Mouse (Mus musculus) gonadal fat pad, adult 2 months (tissue): ENCODE measurements around the gene Mark2. TPM values are rescaled to one million over a fixed set of nuclear protein-coding genes. Genes with fewer than 3 reads are reported as not detected.

ENCODE experiments used
- DNase-seq: peaks from one replicate; pipeline ENCODE4 v3.0.0-alpha.2; 2012; ENCODE audit warnings: low read depth
- polyA plus RNA-seq: library from polyadenylated mRNA; depleted of rRNA; stranded (reverse); fragments of >200 nt; gene quantifications from 2 replicates; pipeline ENCODE4 v1.2.3, GENCODE M21; 2012

The Mark2 gene
- polyA plus RNA-seq, 1 experiment: 50.9 TPM

DNA sequence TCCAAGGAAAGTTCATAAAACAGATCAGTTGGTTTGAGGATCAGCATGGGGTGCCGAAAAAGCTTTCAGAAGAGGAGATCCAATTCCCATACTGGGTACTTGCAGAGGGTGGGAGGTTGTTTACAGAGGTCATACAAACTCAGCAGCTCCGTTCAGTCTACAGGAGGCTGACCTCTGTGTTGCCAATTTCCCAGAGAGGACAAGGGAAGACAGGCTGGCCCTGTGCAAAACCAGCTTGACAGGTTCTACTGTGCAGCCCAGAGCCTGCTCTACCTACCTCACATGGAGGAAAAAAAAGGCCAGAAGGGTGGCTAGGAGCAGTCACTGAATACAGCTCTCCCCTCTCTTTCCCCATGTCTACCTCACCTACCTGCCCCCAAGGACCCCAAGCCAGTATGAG, 7.6 kb downstream of the Mark2 start:
- DNase-seq: no peak

GRCm38 (mm10) chr19:7321391-7321790, 20.3 kb downstream of the Mark2 start:
- DNase-seq: no peak

- DNase-seq: no peak
Observed at GRCm38 (mm10) chr19:7320181-7320580, 21.5 kb downstream of the Mark2 start.

DNA sequence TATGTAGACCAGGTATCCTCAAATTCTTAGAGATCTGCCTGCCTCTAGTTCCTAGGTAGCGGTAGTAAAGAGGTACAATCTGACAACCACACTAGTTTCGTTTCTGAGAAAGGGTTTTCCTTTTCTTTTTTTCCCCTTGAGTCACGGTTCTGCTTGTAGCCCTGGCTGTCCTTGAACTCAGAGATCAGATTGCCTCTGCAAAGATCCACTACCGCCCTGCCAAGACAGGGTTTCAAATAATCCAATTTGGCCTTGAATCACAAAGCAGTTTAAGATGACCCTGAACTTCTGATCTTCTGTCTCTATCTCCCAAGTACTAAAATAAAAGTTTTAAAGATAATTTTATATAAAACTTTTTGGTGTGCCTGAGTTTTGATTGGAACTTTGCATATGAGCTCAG, 23.9 kb downstream of the Mark2 start:
- no peak for DNase-seq

DNA sequence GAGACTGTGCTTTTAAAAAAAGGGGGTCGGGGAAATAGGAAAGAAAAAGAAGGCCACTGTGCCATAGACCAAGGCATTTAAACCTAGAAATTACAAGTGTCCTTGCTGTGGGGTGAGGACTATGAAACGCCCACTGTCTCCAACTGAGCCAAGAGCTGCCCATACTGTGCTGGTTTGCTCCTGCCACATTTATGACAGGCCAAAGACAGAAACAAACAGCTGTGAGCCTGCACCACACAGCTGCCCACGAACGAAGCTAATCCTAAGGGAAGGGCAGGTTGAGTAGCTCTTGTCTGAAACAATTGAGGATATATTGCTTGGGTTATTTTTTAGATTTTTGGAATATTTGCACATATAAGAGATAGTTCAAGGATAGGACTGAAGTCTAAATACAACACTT, 24.8 kb downstream of the Mark2 start:
- no peak for DNase-seq

- DNase-seq: no peak
Observed at GRCm38 (mm10) chr19:7315587-7315984, 26.1 kb downstream of the Mark2 start.

GRCm38 (mm10) chr19:7314976-7315586, 26.6 kb downstream of the Mark2 start:
- DNase-seq: no peak

DNA sequence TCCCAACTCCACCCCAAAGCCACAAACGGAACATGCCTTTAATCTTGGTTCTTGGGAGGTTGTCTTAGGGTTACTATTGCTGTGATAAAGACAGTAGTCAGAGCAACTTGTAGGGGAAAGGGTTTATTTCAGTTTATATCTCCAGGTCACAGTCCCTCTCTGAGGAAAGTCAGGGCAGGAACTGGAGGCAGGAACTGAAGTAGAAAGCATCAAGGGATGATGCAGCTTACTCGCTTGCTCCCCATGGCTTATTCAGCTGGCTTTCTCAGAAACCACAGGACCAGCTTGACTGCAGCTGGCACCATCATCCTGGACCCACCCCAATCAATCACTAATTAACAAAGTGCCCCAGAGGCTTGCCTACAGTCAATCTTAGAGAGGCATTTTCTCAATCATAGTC, 28.0 kb downstream of the Mark2 start:
- no peak for DNase-seq

DNA sequence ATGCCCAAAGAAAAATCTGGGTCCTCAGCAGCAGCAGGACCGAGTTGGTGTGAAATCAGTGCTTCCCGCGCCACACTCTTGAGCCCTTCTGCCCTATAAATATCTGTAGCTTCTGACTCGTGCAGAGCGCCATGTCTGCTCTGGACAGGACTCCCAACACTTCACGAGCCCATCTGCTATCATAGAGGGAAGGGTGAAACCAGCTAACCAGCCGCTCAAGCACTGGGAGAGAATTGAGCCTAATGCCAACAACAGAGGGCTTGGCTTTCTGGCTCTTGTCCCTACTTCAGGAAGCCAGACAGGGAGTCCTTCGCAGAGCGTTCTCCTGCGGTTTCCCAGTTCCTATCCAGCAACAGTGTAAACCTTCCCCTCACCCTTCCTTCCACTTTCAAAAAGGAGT, 30.4 kb downstream of the Mark2 start:
- no peak for DNase-seq

DNA sequence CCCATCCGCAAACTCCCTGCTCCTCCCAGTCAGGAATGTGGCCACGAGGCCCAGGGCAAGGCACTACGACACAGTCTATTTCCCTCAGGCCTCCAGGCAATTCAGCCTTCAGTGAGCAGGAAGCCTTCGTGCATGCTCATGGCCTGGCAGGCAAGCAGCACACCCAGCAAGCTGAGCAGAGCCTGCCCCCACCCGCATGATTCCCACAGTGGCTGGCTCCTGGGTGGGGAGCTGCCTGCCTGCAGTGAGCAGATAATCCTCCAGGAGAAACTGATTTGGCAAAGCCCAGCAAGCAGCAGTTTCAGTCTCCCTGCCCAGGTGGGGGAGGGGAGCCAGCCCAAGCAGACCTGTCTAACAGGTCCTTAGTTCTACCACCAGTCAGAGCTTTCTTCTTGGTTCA, 31.0 kb downstream of the Mark2 start:
- no peak for DNase-seq

GRCm38 (mm10) chr19:7309738-7310330, 31.8 kb downstream of the Mark2 start:
- DNase-seq: no peak

- DNase-seq: no peak
Observed at GRCm38 (mm10) chr19:7307995-7308770, 33.5 kb downstream of the Mark2 start.

DNA sequence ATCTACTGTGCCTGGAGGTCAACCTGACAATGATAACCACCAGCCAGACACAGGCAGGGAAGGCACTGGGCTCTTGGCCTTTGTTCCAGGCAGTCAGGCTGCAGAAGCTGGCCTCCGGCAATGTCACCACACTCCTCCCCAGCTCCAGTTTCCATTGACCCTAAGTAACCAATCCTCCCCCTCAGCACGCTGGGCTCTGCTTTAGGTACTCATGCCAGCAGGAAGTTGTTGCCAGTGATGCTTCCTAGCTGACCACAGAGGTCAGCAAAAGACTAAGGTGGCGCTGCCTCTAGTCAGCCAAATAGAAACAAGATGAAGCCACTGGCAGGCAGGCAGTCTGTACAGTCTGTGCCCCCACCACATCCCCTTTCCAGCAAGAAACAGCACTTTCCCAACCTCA, 34.7 kb downstream of the Mark2 start:
- no peak for DNase-seq

GRCm38 (mm10) chr19:7305380-7306310, 36.0 kb downstream of the Mark2 start:
- no peak for DNase-seq

- DNase-seq: no peak
Observed at GRCm38 (mm10) chr19:7304801-7305200, 36.9 kb downstream of the Mark2 start.

GRCm38 (mm10) chr19:7303796-7304195, 37.9 kb downstream of the Mark2 start:
- DNase-seq: no peak

DNA sequence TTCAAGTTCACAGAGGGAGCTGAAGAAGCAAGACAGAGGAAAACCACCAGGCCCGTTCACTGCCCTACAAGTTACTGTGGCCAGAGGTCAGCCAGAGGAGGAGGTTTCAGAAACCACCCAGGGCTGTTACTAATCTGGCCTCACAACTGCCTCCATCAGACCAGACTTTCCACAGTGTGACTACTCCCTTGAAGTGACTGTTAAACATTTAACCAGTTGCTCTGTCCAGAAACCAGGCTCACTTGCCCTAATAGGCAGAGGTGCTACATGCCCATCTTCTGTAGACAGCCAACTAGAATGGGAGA, 39.2 kb downstream of the Mark2 start:
- DNase-seq: no peak

- DNase-seq: no peak
Observed at GRCm38 (mm10) chr19:7301647-7302492, 39.8 kb downstream of the Mark2 start.

GRCm38 (mm10) chr19:7300078-7300477, 41.6 kb downstream of the Mark2 start:
- no peak for DNase-seq

DNA sequence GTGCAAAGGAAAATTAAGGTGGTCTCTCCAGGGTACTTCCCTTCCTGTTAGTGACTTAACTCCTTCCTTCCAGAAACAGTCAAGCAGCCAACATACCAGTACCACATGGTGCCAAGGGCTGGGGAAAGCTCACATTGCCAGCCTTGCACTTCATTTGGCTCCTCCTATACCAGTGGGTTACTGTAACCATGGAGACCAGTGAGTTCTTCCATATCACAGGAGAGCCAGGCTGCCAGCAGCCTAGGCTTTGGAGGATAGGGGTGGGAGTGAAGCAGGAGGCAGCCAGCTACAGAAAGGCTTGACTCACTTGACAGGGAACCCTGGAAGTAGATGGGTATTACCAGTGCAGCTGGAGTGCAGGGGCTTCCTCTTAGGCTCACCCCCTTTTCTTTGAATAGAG, 42.6 kb downstream of the Mark2 start:
- DNase-seq: no peak

DNA sequence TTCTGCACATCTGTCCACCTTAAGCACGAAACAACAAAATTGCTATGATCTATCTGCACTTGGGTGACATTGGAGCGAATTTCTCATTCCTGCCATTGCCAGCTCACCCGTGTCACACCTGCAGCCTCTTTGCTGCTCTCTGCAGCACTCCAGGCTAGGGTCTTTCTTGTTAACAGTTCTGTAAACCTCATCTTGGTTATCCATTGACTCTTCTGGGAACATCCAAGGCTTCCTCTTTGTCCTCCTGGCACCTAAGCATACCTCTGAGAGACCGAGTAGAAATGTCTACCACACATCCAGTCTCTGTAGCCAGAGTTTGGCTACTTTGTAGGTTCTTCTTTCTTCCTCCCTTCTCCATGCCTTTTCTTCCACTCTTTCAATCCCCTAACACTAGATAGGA, 45.7 kb downstream of the Mark2 start:
- DNase-seq: no peak
